Mouse (Mus musculus) urinary bladder, adult 2 months (tissue): ENCODE measurements around the gene Rbm28. TPM values are rescaled to one million over a fixed set of nuclear protein-coding genes. Genes with fewer than 3 reads are reported as not detected.

Experiments
- DNase-seq: peaks from one replicate; pipeline ENCODE4 v3.0.0; 2022; ENCODE audit warnings: low spot score
- polyA plus RNA-seq: library from polyadenylated mRNA; depleted of rRNA; stranded (reverse); fragments of >200 nt; gene quantifications from 2 replicates; pipeline ENCODE4 v1.2.3, GENCODE M21; 2012; rRNA removed

Gene Rbm28
- polyA plus RNA-seq, 1 experiment = 37.1 TPM

DNA sequence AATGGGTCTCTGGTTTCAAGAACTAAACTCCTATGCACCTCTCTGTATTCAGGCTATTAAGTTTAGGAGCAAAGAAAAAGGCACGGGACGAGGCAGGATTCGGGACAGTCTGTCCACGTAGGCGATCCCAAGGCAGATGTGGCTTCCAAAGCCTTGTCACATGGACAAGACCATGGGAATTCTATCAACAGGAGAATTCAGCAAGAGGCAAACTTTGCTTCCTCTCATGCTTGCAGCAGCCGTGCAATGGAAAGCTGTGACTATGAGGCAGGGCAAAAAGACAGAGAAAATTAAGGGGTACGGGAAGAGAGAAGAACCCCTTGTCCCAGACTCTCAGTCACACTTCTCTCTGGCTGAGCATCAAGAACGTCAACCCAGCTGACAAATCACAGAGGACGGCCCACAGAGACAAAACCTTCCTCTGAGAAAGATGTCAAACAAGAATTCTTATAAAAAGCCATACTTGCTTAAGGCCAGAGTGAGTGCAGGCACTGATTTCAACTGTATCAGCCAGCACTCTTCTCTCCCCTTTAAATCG is 82.9 kb downstream of the Rbm28 start:
- no peak for DNase-seq

- DNase-seq = no peak
Measured at GRCm38 (mm10) chr6:29079291-29079690, 85.5 kb downstream of the Rbm28 start.

- no peak for DNase-seq
Measured at GRCm38 (mm10) chr6:29074133-29074469, 90.7 kb downstream of the Rbm28 start.

Other genes starting within 250 kb of the Rbm28 start
- 1.4 and 4.8 TPM in 2 replicates for gene Lep, start 104.8 kb downstream of the Rbm28 start, polyA plus RNA-seq
- 0.41 and 0.52 TPM in 2 replicates for gene Prrt4, start 14.6 kb upstream of the Rbm28 start, polyA plus RNA-seq
- gene Impdh1, start 51.4 kb upstream of the Rbm28 start, polyA plus RNA-seq = 29.6 and 33.9 TPM in 2 replicates
- gene Hilpda, start 107.5 kb upstream of the Rbm28 start, polyA plus RNA-seq = 39.8 and 70.3 TPM in 2 replicates
- 1.1 and 1.9 TPM in 2 replicates for gene Fam71f2, start 114.6 kb upstream of the Rbm28 start, polyA plus RNA-seq
- gene Fam71f1, start 154.1 kb upstream of the Rbm28 start, polyA plus RNA-seq = not detected in 2 replicates
- gene Calu, start 183.1 kb upstream of the Rbm28 start, polyA plus RNA-seq = 274 and 306 TPM in 2 replicates
- gene Opn1sw, start 223.5 kb upstream of the Rbm28 start, polyA plus RNA-seq = 9.3 and 11.3 TPM in 2 replicates
- gene Ccdc136, start 231.3 kb upstream of the Rbm28 start, polyA plus RNA-seq = 19.7 and 29.6 TPM in 2 replicates